Mouse (Mus musculus) cerebellum, adult 8-10 months (tissue): ENCODE results near the gene Mrpl58.
"Not testable (repeated sequence)": the region's sequence is repeated elsewhere in the genome, so short reads cannot be mapped to it uniquely, and the experiment has no call there.

Experiments
- DNase-seq: peaks from one replicate; pipeline ENCODE4 v3.0.0; 2022

The Mrpl58 gene

GRCm38 (mm10) chr11:115427482-115428331 is 24.2 kb downstream of the Mrpl58 start:
- peak; percentile 78 for DNase-seq

GRCm38 (mm10) chr11:115429307-115429706 is 25.8 kb downstream of the Mrpl58 start:
- peak; percentile 43 for DNase-seq

DNA sequence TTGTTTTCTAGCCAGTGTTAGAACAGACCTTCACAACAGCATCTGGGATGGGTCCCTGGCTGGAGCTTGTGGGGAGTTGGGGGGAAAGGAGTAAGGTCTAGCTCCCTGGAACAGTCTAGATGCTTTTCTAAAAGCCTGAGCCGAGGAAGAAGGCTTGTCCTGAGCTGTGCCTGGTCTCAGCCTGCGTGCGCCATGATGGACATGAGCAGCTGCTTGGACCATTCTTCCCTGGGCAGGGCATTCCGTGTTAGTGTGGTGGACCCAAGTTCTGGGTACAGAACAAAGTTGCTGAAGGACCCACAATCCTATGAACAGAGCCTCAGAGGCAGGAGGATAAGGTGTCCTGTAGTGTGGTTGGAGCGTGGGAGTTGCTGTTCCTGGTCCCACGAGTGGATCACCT is 27.0 kb downstream of the Mrpl58 start:
- DNase-seq: peak; percentile 5

GRCm38 (mm10) chr11:115432814-115433213 is 29.3 kb downstream of the Mrpl58 start:
- DNase-seq: no peak

- no peak for DNase-seq
These were observed 29.8 kb downstream of the Mrpl58 start for GRCm38 (mm10) chr11:115433342-115433741.

GRCm38 (mm10) chr11:115435596-115436337 is 32.2 kb downstream of the Mrpl58 start:
- peak; percentile 63 for DNase-seq

DNA sequence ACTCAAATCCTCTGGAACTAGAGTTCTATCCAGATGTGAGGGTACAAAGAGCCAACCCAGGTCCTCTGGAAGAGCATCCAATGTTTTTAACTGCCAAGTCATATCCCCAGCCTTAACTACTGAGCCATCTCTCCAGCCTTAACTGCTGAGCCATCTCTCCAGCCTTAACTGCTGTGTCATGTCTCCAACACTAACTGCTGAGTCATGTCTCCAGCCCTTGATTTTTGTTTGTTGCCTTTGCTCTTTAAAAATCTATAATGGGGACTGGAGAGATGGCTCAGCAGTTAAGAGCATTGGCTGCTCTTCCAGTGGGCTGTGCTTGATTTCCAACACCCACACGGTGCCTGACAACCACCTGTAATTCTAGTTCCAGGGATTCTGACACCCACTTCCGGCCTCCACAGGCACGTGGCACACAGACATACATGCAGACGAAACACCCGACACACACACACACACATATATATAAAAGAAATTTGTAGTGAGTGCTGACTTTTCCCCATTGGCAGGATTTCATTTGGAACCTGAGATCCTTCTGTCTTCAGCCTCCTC is 34.1 kb downstream of the Mrpl58 start:
- DNase-seq: no peak

DNA sequence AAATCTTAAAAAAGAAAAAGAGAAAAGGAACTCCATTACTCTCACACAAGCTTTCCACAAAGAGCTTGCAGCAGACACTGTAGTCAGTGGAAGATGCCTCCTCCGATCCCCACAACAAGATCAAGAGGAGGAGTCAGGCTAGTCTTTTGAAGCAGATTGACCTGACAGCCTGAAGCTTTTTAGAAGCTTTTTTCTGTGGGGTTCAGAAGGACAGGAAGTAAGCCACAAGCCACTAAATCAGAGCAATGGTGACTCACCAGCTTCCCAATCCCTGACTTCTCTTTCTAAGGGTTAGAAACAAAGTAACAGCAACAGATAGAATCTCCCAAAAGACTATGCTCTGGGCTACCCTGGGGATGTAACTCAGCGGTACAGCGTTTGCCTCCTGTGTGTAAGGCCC is 35.8 kb downstream of the Mrpl58 start:
- no peak for DNase-seq

DNA sequence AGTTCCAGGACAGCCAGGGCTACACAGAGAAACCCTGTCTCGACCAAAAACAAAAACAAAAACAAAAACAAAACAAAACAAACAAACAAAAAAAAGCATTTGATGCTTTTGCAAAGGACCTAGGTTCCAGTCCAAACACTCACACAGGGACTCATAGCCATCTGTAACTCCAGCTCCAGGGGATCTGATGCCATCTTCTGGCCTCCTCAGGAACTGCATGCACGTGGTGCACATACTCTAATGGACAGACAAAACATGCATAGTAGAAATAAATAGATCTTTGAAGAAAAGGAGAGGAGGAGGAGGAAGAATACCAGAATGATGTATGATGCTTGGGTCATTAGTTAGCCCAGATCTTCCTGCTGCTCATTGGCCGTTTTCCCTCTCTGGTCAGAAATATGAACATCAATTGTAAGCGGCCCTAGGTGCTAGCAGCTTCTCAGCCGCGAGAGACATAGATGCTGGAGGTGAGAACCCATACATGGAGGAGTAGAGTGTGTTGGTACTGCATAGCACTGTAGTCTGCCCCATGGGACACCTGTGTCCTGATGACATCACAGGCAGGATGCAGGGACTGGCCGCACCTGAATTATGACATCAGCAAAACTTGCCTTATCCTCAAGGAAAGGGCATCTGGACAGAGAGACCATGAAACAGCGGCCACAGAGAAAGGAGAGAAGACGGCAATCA is 36.5 kb downstream of the Mrpl58 start, which contains the start of gene Trim80:
Gene Trim80, plus strand, starts transcription at position 640 of the 690 bp plus-strand sequence.
- DNase-seq: no peak

DNA sequence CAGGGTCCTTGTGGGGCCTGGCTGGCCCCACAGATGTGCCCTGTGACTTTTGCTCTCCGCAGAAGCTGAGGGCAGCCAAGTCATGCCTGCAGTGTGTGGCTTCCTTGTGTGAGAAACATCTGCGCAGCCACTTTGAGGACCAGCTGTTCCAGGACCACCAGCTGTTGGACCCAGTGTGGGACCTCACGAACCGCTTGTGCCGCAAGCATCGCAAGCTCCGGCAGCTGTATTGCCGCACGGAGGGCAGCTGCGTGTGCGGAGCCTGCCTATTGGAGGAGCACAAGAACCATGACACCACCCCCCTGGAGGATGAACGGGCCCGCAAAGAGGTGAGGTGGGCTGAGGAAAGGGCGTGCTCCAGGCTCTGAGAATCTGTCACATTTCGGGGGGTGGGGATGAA is 37.9 kb downstream of the Mrpl58 start:
- DNase-seq: no peak

- DNase-seq: no peak
These were observed 43.4 kb downstream of the Mrpl58 start for GRCm38 (mm10) chr11:115446906-115447305.

GRCm38 (mm10) chr11:115447321-115447885 is 43.9 kb downstream of the Mrpl58 start:
- no peak for DNase-seq

GRCm38 (mm10) chr11:115448075-115448474 is 44.5 kb downstream of the Mrpl58 start:
- no peak for DNase-seq

GRCm38 (mm10) chr11:115448998-115449397 is 45.4 kb downstream of the Mrpl58 start:
- no peak for DNase-seq

DNA sequence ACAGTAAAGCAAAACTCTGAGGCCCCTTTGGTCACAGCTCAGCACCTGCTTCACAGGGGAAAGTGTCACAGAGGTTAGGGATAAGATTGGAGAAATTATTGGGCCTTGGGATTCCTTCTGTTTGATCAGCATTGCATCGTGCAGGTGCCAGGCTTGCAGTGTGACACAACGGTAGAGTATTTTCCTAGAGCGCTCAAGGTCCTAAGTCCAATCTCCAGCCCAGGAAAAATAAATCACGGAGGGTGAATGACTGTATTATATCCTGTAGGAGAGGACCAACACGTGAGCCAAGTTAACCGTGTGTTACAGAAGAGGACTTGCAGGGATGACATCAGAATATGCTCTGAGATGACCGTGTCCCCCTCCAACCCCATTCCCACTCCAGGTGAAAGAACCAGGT is 46.6 kb downstream of the Mrpl58 start:
- DNase-seq: no peak

- no peak for DNase-seq
These were observed 48.3 kb downstream of the Mrpl58 start for GRCm38 (mm10) chr11:115451781-115452241.

GRCm38 (mm10) chr11:115452281-115452860 is 48.8 kb downstream of the Mrpl58 start:
- DNase-seq: no peak

- DNase-seq: no peak
These were observed 49.8 kb downstream of the Mrpl58 start for GRCm38 (mm10) chr11:115453306-115453705.

GRCm38 (mm10) chr11:115454822-115455221 is 51.3 kb downstream of the Mrpl58 start:
- not testable (repeated sequence) for DNase-seq

DNA sequence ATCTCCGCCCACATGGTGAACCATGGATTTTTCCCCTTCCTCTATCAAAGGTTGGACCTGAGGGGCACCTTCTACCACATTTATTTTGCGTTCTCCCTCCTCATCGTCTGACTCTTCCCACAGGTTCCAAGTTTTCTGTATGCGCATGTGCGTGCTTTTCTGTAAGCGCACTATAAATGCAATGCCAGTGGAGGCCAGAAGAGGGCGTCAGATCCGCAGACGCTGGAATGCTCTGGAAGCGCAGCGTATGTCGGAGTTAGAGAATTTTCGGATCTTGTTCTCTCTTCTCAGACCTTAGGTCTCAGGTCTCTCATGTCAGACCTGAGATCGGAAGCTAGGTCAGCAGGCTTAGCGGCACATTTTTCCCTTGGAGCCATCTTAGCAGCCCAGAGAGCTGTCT is 52.1 kb downstream of the Mrpl58 start:
- no peak for DNase-seq

DNA sequence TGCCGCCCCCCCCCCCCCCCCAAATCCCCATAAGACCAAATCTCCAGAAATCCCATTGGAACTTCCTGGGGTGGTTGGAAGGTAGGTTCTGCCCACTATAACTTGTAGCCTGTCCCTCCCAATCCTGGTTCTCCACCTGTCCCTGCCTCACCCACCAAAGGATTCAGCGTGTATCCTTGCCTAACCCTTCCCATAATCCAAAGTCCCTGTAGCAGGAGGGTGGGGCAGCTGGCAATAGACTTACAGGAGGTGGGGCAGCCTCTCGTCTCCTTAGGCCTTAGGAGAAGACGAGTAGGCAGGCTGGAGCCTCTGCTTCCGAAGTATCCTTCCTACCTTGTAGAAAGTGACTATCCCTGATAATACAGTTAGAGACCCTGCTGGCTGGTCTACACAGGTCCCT is 52.6 kb downstream of the Mrpl58 start:
- DNase-seq: no peak

DNA sequence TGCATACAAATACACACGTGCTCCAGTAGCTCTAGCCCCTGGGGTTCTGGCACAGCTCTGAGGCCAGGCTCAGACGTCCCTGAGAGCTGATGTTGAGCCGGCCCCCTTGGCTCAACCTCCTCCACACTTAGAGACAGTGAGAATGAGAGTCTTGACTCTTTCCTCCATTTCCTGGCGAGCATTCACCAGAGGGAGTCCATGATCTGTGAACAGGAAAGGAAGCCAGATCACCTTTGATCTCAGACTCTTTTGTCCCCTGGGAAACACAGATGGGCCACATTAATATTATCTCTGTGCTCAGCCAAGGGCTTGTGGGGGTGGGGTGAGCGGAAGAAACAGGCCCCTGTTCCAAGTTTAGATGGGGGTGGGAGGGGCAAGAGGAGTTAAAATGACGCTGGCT is 53.9 kb downstream of the Mrpl58 start:
- no peak for DNase-seq
